9 mouse cellular contexts compared by ENCODE assay signal in genomic region chr4:141279327-141279726, GRCm38 (mm10). TPM values are rescaled to one million over a fixed set of nuclear protein-coding genes. Genes with fewer than 3 reads are reported as not detected.
DNase-seq lines count a peak whose midpoint lies in the region; ATAC-seq and TF ChIP-seq lines count a peak whose summit lies in the region.
"Had no signal": no experiment of that assay in that cellular context is flagged by ENCODE, and none has a peak within 500 bp of the region (broad histone marks: within the 10 kb centered on the region; RNA-seq: fewer than 3 reads in every experiment).

No protein-coding gene starts in this region.

- TF ChIP-seq CTCF in liver, adult 2 months (IDR thresholded peaks at IDR 0.05; ENCODE audit: low read depth, low read length), result 0 out of 2 replicates have a peak, but pooled peaks have one; percentile 4

- H3K79me2 ChIP-seq in liver, adult 2 months (ENCODE audit: control insufficient read depth, insufficient read depth, low read length), result no peaks in the 10 kb centered on the region

- no peak overlapping the region for H3K4me3 ChIP-seq in liver, adult 2 months (ENCODE audit: insufficient read depth, low read depth, low read length)

- no peak for ATAC-seq in frontal cortex, adult (ENCODE audit: low TSS enrichment)
- ATAC-seq in cerebellum, adult (ENCODE audit: insufficient number of reproducible peaks, low FRiP score, low TSS enrichment), result no peak

- TF ChIP-seq POLR2A in liver, adult 2 months (IDR thresholded peaks at IDR 0.05; ENCODE audit: extremely low read depth, insufficient read depth, low read length), result 0 out of 2 replicates have a peak, but pooled peaks have one; percentile 22

- peak; percentile 36 to 65 for DNase-seq in kidney, postnatal 4 days
- DNase-seq in kidney, adult 18-20 months, result no peak
- peak; percentile 71 for DNase-seq in ZHBTc4 (ENCODE audit: low read depth, low spot score)
- peak; percentile 93 for DNase-seq in liver, adult 2 months (ENCODE audit: extremely low read depth, low read depth, low spot score)
- DNase-seq in lung, postnatal 4 days, result peak; percentile 68 to 80
- DNase-seq in cerebellum, adult 11-12 months, result no peak
- DNase-seq: thymus, postnatal 4 days had no signal

- no peaks in the 10 kb centered on the region for H3K36me3 ChIP-seq in liver, adult 2 months (ENCODE audit: control insufficient read depth, insufficient read depth, low read length)

- no peaks in the 10 kb centered on the region for H3K27me3 ChIP-seq in liver, adult 2 months (ENCODE audit: control insufficient read depth, insufficient read depth, low read length)

- WGBS in liver, adult 2 months, result 13% methylated on average over 15 of the region's 15 CpGs

- peaks cover 37% of the 10 kb centered on the region for H3K4me1 ChIP-seq in liver, adult 2 months (ENCODE audit: control insufficient read depth, insufficient read depth, low read length)

- H3K9ac ChIP-seq in liver, adult 2 months (ENCODE audit: low read depth, low read length), result peak overlapping the region; percentile 15

- H3K27ac ChIP-seq in liver, adult 2 months (replicated peaks; ENCODE audit: insufficient read depth, low read depth, low read length), result peak overlapping the region; percentile 80

RNA-seq across cellular contexts. Expression of gene Epha2, which starts 21.7 kb away (rescaled TPM):
- total RNA-seq in liver, adult 2 months (2014; rRNA removed), result 7.7 and 9.3 TPM in 2 replicates
- polyA plus RNA-seq in liver, adult 2 months (2012; rRNA removed), result 11.6 and 12.0 TPM in 2 replicates

RNA-seq across cellular contexts. Expression of gene Arhgef19, which starts 40.0 kb away (rescaled TPM):
- total RNA-seq in liver, adult 2 months (2014; rRNA removed), result 14.4 and 25.8 TPM in 2 replicates
- 34.3 and 64.4 TPM in 2 replicates for polyA plus RNA-seq in liver, adult 2 months (2012; rRNA removed)

Comparison
In these comparisons a context has a peak if more than half of its experiments do, and no peak if none do; other contexts are left out.
1. DNase-seq: peak in kidney, postnatal 4 days (2 of 2), ZHBTc4 (single experiment), liver, adult 2 months (single experiment) and lung, postnatal 4 days (2 of 2); none in kidney, adult 18-20 months (single experiment) and cerebellum, adult 11-12 months (single experiment).